Mouse (Mus musculus) ES-E14 (cell line): ENCODE data around the gene Rflna. TPM values are rescaled to one million over a fixed set of nuclear protein-coding genes. Genes with fewer than 3 reads are reported as not detected.

ENCODE experiments used
- DNase-seq: peaks from one replicate; pipeline ENCODE4 v3.0.0-alpha.2; 2013; ENCODE audit warnings: low read depth, low spot score
- H3K27ac ChIP-seq: 2 replicates; pipeline ENCODE4 v1.5.1; 2012; ENCODE audit warnings: low read depth, mild to moderate bottlenecking, low read length, moderate library complexity, mixed read lengths; ENCODE audit not compliant: poor library complexity, insufficient read depth, severe bottlenecking
- H3K36me3 ChIP-seq: 2 replicates; pipeline ENCODE4 v1.6.1; 2012; ENCODE audit warnings: mild to moderate bottlenecking, low read length, moderate library complexity, mixed read lengths; ENCODE audit not compliant: control insufficient read depth, poor library complexity, insufficient read depth, severe bottlenecking
- H3K4me1 ChIP-seq, 2 experiments: fragments of 150-350 bp in 1 of 2; sonication (generic) in 1 of 2; 2 replicates each; pipeline ENCODE4 v1.6.1; 2012; ENCODE audit warnings: low read length in 2 of 2, mild to moderate bottlenecking in 1 of 2, mixed read lengths in 1 of 2; ENCODE audit not compliant: control insufficient read depth in 2 of 2, insufficient read depth in 2 of 2, poor library complexity in 1 of 2
- H3K4me3 ChIP-seq, 2 experiments: fragments of 150-350 bp in 1 of 2; sonication (generic) in 1 of 2; 2 replicates each; pipeline ENCODE4 v1.5.1; 2012; ENCODE audit warnings: low read length in 2 of 2, low read depth in 1 of 2, mild to moderate bottlenecking in 1 of 2, mixed read lengths in 1 of 2; ENCODE audit not compliant: insufficient read depth in 1 of 2, poor library complexity in 1 of 2, severe bottlenecking in 1 of 2
- H3K9ac ChIP-seq: 2 replicates; pipeline ENCODE4 v1.6.1; 2012; ENCODE audit warnings: low read depth, mild to moderate bottlenecking, low read length, mixed read lengths; ENCODE audit not compliant: poor library complexity, insufficient read depth, severe bottlenecking
- H3K9me3 ChIP-seq: fragments of 150-350 bp; sonication (generic); 2 replicates; pipeline ENCODE4 v1.6.1; 2012; ENCODE audit warnings: low read depth, mild to moderate bottlenecking, low read length; ENCODE audit not compliant: control insufficient read depth, insufficient read depth
- CHD2 ChIP-seq: IDR thresholded peaks from 2 replicates; pipeline ENCODE4 v1.6.1; 2014; ENCODE audit warnings: mild to moderate bottlenecking, low read depth, low read length, inconsistent platforms
- HCFC1 ChIP-seq: IDR thresholded peaks from 2 replicates; pipeline ENCODE4 v1.6.1; 2012; ENCODE audit warnings: low read length, inconsistent platforms, borderline replicate concordance; ENCODE audit not compliant: insufficient read depth
- MAFK ChIP-seq: IDR thresholded peaks from 2 replicates; pipeline ENCODE4 v1.6.1; 2014; ENCODE audit warnings: mild to moderate bottlenecking, low read depth, low read length, inconsistent platforms; ENCODE audit not compliant: insufficient read depth
- ZC3H11A ChIP-seq: IDR thresholded peaks from 2 replicates; pipeline ENCODE4 v1.6.1; 2012; ENCODE audit warnings: low read depth, mild to moderate bottlenecking, inconsistent platforms, low read length, borderline replicate concordance
- ZNF384 ChIP-seq: IDR thresholded peaks from 2 replicates; pipeline ENCODE4 v1.6.1; 2012; ENCODE audit warnings: low read depth, low read length, inconsistent platforms
- in situ Hi-C, 2 experiments: fragments of 600-800 bp; cut with MboI; formaldehyde crosslinking; loops; one replicate each; pipeline ENCODE4 v1.15.1; 2025; ENCODE audit warnings: low sequenced_read_pairs in 2 of 2, inconsistent platforms in 1 of 2; ENCODE audit not compliant: unreplicated experiment in 2 of 2
- total RNA-seq: library from RNA; depleted of rRNA; stranded (reverse); fragments of 300-350 nt; gene quantifications from 2 replicates; pipeline ENCODE4 v1.2.3, GENCODE M21; 2012

Rflna gene
- total RNA-seq, 1 experiment: 1.5 TPM

GRCm38 (mm10) chr5:125016421-125017242 lies 13.6 kb downstream of the Rflna start:
- H3K36me3 ChIP-seq: peaks cover 27% of the 10 kb centered on the region; the same call in 1 of the 2 replicates
- in situ Hi-C loops: no loop called here

GRCm38 (mm10) chr5:125017332-125017731 lies 14.3 kb downstream of the Rflna start:
- in situ Hi-C loops: no loop called here
- H3K4me3 ChIP-seq: no peak overlapping the region
- H3K9ac ChIP-seq: no peak overlapping the region
- no peaks in the 10 kb centered on the region for H3K9me3 ChIP-seq
- peaks cover 28% of the 10 kb centered on the region; the same call in 1 of the 2 replicates for H3K36me3 ChIP-seq
- DNase-seq: no peak
- H3K27ac ChIP-seq: no peak overlapping the region
- H3K4me1 ChIP-seq: no peaks in the 10 kb centered on the region
- no peak for TF ChIP-seq ZC3H11A
- no peak for TF ChIP-seq CHD2
- no peak for TF ChIP-seq HCFC1
- no peak for TF ChIP-seq MAFK
- TF ChIP-seq ZNF384: no peak

More at GRCm38 (mm10) chr5:125016421-125017242, 13.6 kb downstream of the Rflna start:
- DNase-seq: no peak
- TF ChIP-seq ZNF384 (no peak), HCFC1 (no peak), MAFK (no peak), ZC3H11A (no peak)
- no peak overlapping the region for H3K9ac ChIP-seq
- H3K27ac ChIP-seq: no peak overlapping the region
- peaks cover 0 to 3% of the 10 kb centered on the region in 2 experiments; a peak in 1 of 4 replicates for H3K4me1 ChIP-seq
- no peaks in the 10 kb centered on the region for H3K9me3 ChIP-seq
- no peak overlapping the region for H3K4me3 ChIP-seq

- no peak for DNase-seq
- Histone ChIP-seq H3K4me1 (no peaks in the 10 kb centered on the region), H3K27ac (no peak overlapping the region), H3K4me3 (no peak overlapping the region), H3K9ac (no peak overlapping the region), H3K9me3 (no peaks in the 10 kb centered on the region), H3K36me3 (peaks cover 44% of the 10 kb centered on the region)
- TF ChIP-seq HCFC1: no peak
- no peak for TF ChIP-seq ZC3H11A
- no peak for TF ChIP-seq ZNF384
- TF ChIP-seq MAFK: no peak
- TF ChIP-seq CHD2: no peak
- in situ Hi-C loops: no loop called here
Measured at GRCm38 (mm10) chr5:125019099-125019498, 16.1 kb downstream of the Rflna start.

GRCm38 (mm10) chr5:125021298-125021697 lies 18.3 kb downstream of the Rflna start:
- no peak overlapping the region for H3K4me3 ChIP-seq
- no peak for DNase-seq
- peaks cover 62% of the 10 kb centered on the region for H3K36me3 ChIP-seq
- in situ Hi-C loops: no loop called here
- no peaks in the 10 kb centered on the region for H3K4me1 ChIP-seq
- TF ChIP-seq HCFC1 (no peak), CHD2 (no peak), ZNF384 (no peak), ZC3H11A (no peak), MAFK (no peak)
- no peak overlapping the region for H3K9ac ChIP-seq
- H3K9me3 ChIP-seq: no peaks in the 10 kb centered on the region
- no peak overlapping the region for H3K27ac ChIP-seq
